In genomic region chr2:155729158-155729645, GRCm38 (mm10) we compare ENCODE assay signal across 8 mouse cellular contexts. TPM values are rescaled to one million over a fixed set of nuclear protein-coding genes. Genes with fewer than 3 reads are reported as not detected.
A peak's percentile ranks its signal among the peaks of the same experiment; 100 is the strongest.
DNase-seq lines count a peak whose midpoint lies in the region; ATAC-seq and TF ChIP-seq lines count a peak whose summit lies in the region.

Gene Edem2, minus strand, starts transcription at chr2:155729475.

- peak within 1 kb of the TSS; percentile 68 for H3K4me2 ChIP-seq in kidney, embryonic 14.5 days (replicated peaks; ENCODE audit: low read depth, low read length)
- H3K4me2 ChIP-seq in limb, embryonic 15.5 days: peak within 1 kb of the TSS; percentile 82

- peak within 1 kb of the TSS; percentile 59 for H3K9ac ChIP-seq in kidney, embryonic 14.5 days (ENCODE audit: low read depth, low read length)
- peak within 1 kb of the TSS; percentile 51 for H3K9ac ChIP-seq in limb, embryonic 15.5 days

- H3K4me3 ChIP-seq in bone marrow macrophage, adult 2 months (ENCODE audit: insufficient read depth, low read length): peak within 1 kb of the TSS; percentile 63
- peak within 1 kb of the TSS; percentile 85 for H3K4me3 ChIP-seq in embryonic fibroblast, embryonic 13.5 days (ENCODE audit: insufficient read depth, low read length)
- peak within 1 kb of the TSS; percentile 64 for H3K4me3 ChIP-seq in kidney, embryonic 14.5 days (ENCODE audit: low read length)
- H3K4me3 ChIP-seq in limb, embryonic 15.5 days: peak within 1 kb of the TSS; percentile 93

- peak; percentile 93 for ATAC-seq in kidney, embryonic 14.5 days (ENCODE audit: low FRiP score, low TSS enrichment)
- ATAC-seq in limb, embryonic 15.5 days (ENCODE audit: insufficient number of reproducible peaks, low FRiP score, low TSS enrichment, low read depth): peak; percentile 87

- no peak for TF ChIP-seq POLR2A in bone marrow macrophage, adult 2 months (IDR thresholded peaks at IDR 0.05; ENCODE audit: borderline replicate concordance, low read depth, low read length)
- TF ChIP-seq POLR2A in embryonic fibroblast, embryonic 13.5 days (IDR thresholded peaks at IDR 0.05; ENCODE audit: low read depth, low read length): peak; percentile 88

- no peak for TF ChIP-seq CTCF in bone marrow macrophage, adult 2 months (IDR thresholded peaks at IDR 0.05; ENCODE audit: low read depth, low read length)
- no peak for TF ChIP-seq CTCF in embryonic fibroblast, embryonic 13.5 days (IDR thresholded peaks at IDR 0.05; ENCODE audit: borderline replicate concordance, insufficient read depth, low read length)

- DNase-seq in A20 (ENCODE audit: low read depth, low spot score): peak; percentile 94
- peak; percentile 92 to 93 for DNase-seq in heart, adult 9 months (ENCODE audit: low spot score in 2 of 2)
- DNase-seq in monocyte, adult 2 months (ENCODE audit: low read depth in 1 of 2, low spot score in 2 of 2): peak; percentile 83 to 87
- peak; percentile 94 to 95 for DNase-seq in spleen, postnatal 36 days (ENCODE audit: low spot score in 2 of 2)

- H3K9me3 ChIP-seq in kidney, embryonic 14.5 days (ENCODE audit: control insufficient read depth, low read length): no peaks in the 10 kb centered on the region
- H3K9me3 ChIP-seq in limb, embryonic 15.5 days: no peaks in the 10 kb centered on the region

- H3K27me3 ChIP-seq in kidney, embryonic 14.5 days (ENCODE audit: control insufficient read depth, insufficient read depth, low read length): no peaks in the 10 kb centered on the region
- H3K27me3 ChIP-seq in limb, embryonic 15.5 days: no peaks in the 10 kb centered on the region

- H3K4me1 ChIP-seq in bone marrow macrophage, adult 2 months (ENCODE audit: control insufficient read depth, insufficient read depth, low read length): peaks cover 32% of the 10 kb centered on the region
- no peaks in the 10 kb centered on the region for H3K4me1 ChIP-seq in embryonic fibroblast, embryonic 13.5 days (ENCODE audit: control insufficient read depth, insufficient read depth, low read length)
- peaks cover 5% of the 10 kb centered on the region; the same call in 1 of the 2 replicates for H3K4me1 ChIP-seq in kidney, embryonic 14.5 days (ENCODE audit: control insufficient read depth, insufficient read depth, low read length)
- peaks cover 12% of the 10 kb centered on the region for H3K4me1 ChIP-seq in limb, embryonic 15.5 days

- H3K36me3 ChIP-seq in kidney, embryonic 14.5 days (ENCODE audit: control insufficient read depth, insufficient read depth, low read length): no peaks in the 10 kb centered on the region
- H3K36me3 ChIP-seq in limb, embryonic 15.5 days: peaks cover 6% of the 10 kb centered on the region; the same call in 1 of the 2 replicates

- under 1% methylated on average over 29 of the region's 33 CpGs for WGBS in kidney, embryonic 14.5 days
- under 1% methylated on average over 33 of the region's 33 CpGs for WGBS in limb, embryonic 15.5 days

- H3K27ac ChIP-seq in bone marrow macrophage, adult 2 months (ENCODE audit: insufficient read depth, low read depth, low read length): no peak within 1 kb of the TSS
- no peak within 1 kb of the TSS for H3K27ac ChIP-seq in embryonic fibroblast, embryonic 13.5 days (ENCODE audit: insufficient read depth, low read length)
- no peak within 1 kb of the TSS for H3K27ac ChIP-seq in kidney, embryonic 14.5 days (ENCODE audit: low read depth, low read length)
- H3K27ac ChIP-seq in limb, embryonic 15.5 days: no peak within 1 kb of the TSS

RNA-seq across cellular contexts. Expression of gene Edem2, which starts in this region (rescaled TPM):
- polyA plus RNA-seq in bone marrow macrophage, adult 2 months (2012; ENCODE audit: insufficient read depth, insufficient read length, missing spikeins): 44.3 and 46.4 TPM in 2 replicates
- polyA plus RNA-seq in embryonic fibroblast, embryonic 13.5 days (2011; ENCODE audit: insufficient read length, low read depth, missing spikeins): 13.8 and 16.4 TPM in 2 replicates
- 27.4 and 36.0 TPM in 2 replicates for polyA plus RNA-seq in kidney, embryonic 14.5 days (2014; fragmentation: Nextera tagmentation; extraction: Ambion mirVana)
- polyA plus RNA-seq in limb, embryonic 15.5 days (2015; fragmentation: Nextera tagmentation; extraction: Ambion mirVana): 33.7 and 35.5 TPM in 2 replicates
